Mouse (Mus musculus): ENCODE measurements around the gene Ptprm.

- TF ChIP-seq CTCF (IDR thresholded peaks at IDR 0.05) (no peak), EP300 (IDR thresholded peaks at IDR 0.05) (no peak)
These were observed 76.9 kb downstream of the Ptprm start for GRCm38 (mm10) chr17:67277124-67277910.
